Mouse (Mus musculus): ENCODE measurements around the gene Grk2. TPM values are rescaled to one million over a fixed set of nuclear protein-coding genes. Genes with fewer than 3 reads are reported as not detected.

Gene Grk2
- polyA plus RNA-seq, 1 experiment, result 220 TPM

- TF ChIP-seq CTCF (IDR thresholded peaks at IDR 0.05; ENCODE audit: extremely low read depth, insufficient read depth, low read length) (no peak), POLR2A (IDR thresholded peaks at IDR 0.05; ENCODE audit: extremely low read depth, insufficient read depth, low read length) (no peak)
- no peak overlapping the region for H3K27ac ChIP-seq (ENCODE audit: insufficient read depth, low read length)
- peaks cover 22% of the 10 kb centered on the region for H3K4me1 ChIP-seq (ENCODE audit: control insufficient read depth, insufficient read depth, low read length)
- peak overlapping the region; percentile 95 for H3K4me3 ChIP-seq (ENCODE audit: insufficient read depth, low read length)
Measured at GRCm38 (mm10) chr19:4304871-4305321, 1.1 kb downstream of the Grk2 start.

GRCm38 (mm10) chr19:4304251-4304821 is 1.7 kb downstream of the Grk2 start:
- Histone ChIP-seq H3K27ac (ENCODE audit: insufficient read depth, low read length) (no peak overlapping the region), H3K4me1 (ENCODE audit: control insufficient read depth, insufficient read depth, low read length) (peaks cover 24% of the 10 kb centered on the region), H3K4me3 (ENCODE audit: insufficient read depth, low read length) (peak overlapping the region; percentile 95; the same call in 1 of the 2 replicates)
- TF ChIP-seq CTCF (IDR thresholded peaks at IDR 0.05; ENCODE audit: extremely low read depth, insufficient read depth, low read length) (no peak), POLR2A (IDR thresholded peaks at IDR 0.05; ENCODE audit: extremely low read depth, insufficient read depth, low read length) (no peak)

GRCm38 (mm10) chr19:4303640-4303995 is 2.4 kb downstream of the Grk2 start:
- Histone ChIP-seq H3K27ac (ENCODE audit: insufficient read depth, low read length) (no peak overlapping the region), H3K4me1 (ENCODE audit: control insufficient read depth, insufficient read depth, low read length) (peaks cover 26% of the 10 kb centered on the region), H3K4me3 (ENCODE audit: insufficient read depth, low read length) (no peak overlapping the region; the same call in 1 of the 2 replicates)
- TF ChIP-seq POLR2A (IDR thresholded peaks at IDR 0.05; ENCODE audit: extremely low read depth, insufficient read depth, low read length) (0 out of 2 replicates have a peak, but pooled peaks have one; percentile 26), CTCF (IDR thresholded peaks at IDR 0.05; ENCODE audit: extremely low read depth, insufficient read depth, low read length) (no peak)

- H3K27ac ChIP-seq (ENCODE audit: insufficient read depth, low read length), result peak overlapping the region; percentile 58
- peaks cover 26% of the 10 kb centered on the region for H3K4me1 ChIP-seq (ENCODE audit: control insufficient read depth, insufficient read depth, low read length)
- TF ChIP-seq CTCF (IDR thresholded peaks at IDR 0.05; ENCODE audit: extremely low read depth, insufficient read depth, low read length) (no peak), POLR2A (IDR thresholded peaks at IDR 0.05; ENCODE audit: extremely low read depth, insufficient read depth, low read length) (no peak)
- no peak overlapping the region for H3K4me3 ChIP-seq (ENCODE audit: insufficient read depth, low read length)
Measured at GRCm38 (mm10) chr19:4302936-4303639, 2.9 kb downstream of the Grk2 start.

DNA sequence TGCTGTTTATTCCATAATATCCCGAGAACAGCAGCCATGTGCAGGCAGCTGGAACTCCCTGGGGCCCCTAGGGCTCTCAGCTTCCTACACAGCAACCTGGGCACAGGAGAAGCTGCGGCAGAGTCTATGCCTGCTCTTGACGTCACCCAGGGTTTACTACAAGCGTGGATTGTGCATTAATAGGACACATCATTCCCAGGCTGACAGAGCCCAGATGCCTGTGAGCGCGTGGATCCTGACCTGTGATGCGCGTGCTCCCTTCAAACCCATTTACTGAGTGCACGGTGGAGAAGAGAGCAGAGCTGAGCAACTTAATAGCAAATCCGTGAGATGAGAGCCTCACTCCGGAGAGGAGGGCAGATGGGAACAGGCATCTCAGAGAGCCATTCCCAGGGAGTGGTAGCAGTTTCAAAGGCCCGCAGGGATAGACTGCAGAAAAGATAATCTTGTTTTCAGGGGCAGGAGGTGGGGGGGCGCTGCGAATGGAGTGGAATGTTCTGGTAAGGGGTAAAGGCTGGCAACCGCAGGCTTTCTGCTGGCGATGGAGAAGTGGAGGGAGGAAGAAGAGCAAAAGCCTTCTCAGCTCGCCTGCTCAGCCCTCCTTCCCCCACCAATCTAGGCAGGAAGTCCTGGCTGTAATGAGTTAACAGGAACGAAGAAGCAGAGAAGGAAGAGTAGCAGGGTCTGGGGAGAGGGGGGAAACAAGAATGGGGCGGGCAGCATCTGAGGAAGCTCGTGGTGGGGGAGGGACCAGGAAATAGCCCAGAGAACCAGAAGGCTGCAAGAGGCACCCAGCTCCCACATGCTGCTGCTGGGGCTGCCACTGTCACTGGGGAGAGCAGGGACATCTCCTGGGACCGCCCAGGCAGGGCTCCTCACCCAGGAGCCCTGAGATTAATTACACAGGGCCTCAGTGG is 4.0 kb downstream of the Grk2 start:
- Histone ChIP-seq H3K4me1 (ENCODE audit: control insufficient read depth, insufficient read depth, low read length) (peaks cover 26% of the 10 kb centered on the region), H3K4me3 (ENCODE audit: insufficient read depth, low read length) (no peak overlapping the region), H3K27ac (ENCODE audit: insufficient read depth, low read length) (peak overlapping the region; percentile 25)
- TF ChIP-seq POLR2A (IDR thresholded peaks at IDR 0.05; ENCODE audit: extremely low read depth, insufficient read depth, low read length) (0 out of 2 replicates have a peak, but pooled peaks have one; percentile 12), CTCF (IDR thresholded peaks at IDR 0.05; ENCODE audit: extremely low read depth, insufficient read depth, low read length) (no peak)

GRCm38 (mm10) chr19:4300852-4301734 is 4.9 kb downstream of the Grk2 start:
- Histone ChIP-seq H3K4me1 (ENCODE audit: control insufficient read depth, insufficient read depth, low read length) (peaks cover 24% of the 10 kb centered on the region), H3K27ac (ENCODE audit: insufficient read depth, low read length) (peak overlapping the region; percentile 25; the same call in 1 of the 2 replicates), H3K4me3 (ENCODE audit: insufficient read depth, low read length) (no peak overlapping the region)
- TF ChIP-seq CTCF (IDR thresholded peaks at IDR 0.05; ENCODE audit: extremely low read depth, insufficient read depth, low read length), result no peak
- no peak for TF ChIP-seq POLR2A (IDR thresholded peaks at IDR 0.05; ENCODE audit: extremely low read depth, insufficient read depth, low read length)

DNA sequence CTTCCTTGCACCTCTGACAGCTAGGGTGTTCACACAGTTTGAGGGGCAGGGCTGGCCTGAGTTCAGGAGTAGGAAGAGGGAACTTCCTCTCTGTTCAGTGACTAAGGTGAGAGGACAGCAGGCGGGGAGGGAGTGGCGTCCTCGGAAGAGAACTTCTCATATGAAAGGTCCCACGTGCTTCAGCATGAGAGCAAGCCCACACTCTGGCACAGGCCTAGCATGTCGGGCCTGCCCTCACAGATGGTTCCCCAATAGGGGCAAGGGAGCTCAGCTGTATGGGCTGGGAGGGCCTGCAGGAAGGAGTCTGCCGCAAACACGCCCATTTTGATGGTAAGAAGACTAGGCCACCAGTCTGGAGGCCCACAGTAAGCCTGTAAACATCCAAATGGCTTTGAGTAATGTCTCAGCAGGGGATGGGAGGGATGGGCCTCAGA is 5.7 kb downstream of the Grk2 start:
- peaks cover 24% of the 10 kb centered on the region for H3K4me1 ChIP-seq (ENCODE audit: control insufficient read depth, insufficient read depth, low read length)
- no peak for TF ChIP-seq CTCF (IDR thresholded peaks at IDR 0.05; ENCODE audit: extremely low read depth, insufficient read depth, low read length)
- no peak for TF ChIP-seq POLR2A (IDR thresholded peaks at IDR 0.05; ENCODE audit: extremely low read depth, insufficient read depth, low read length)
- H3K27ac ChIP-seq (ENCODE audit: insufficient read depth, low read length), result no peak overlapping the region
- H3K4me3 ChIP-seq (ENCODE audit: insufficient read depth, low read length), result no peak overlapping the region

- Histone ChIP-seq H3K27ac (ENCODE audit: insufficient read depth, low read length) (no peak overlapping the region), H3K4me3 (ENCODE audit: insufficient read depth, low read length) (no peak overlapping the region), H3K4me1 (ENCODE audit: control insufficient read depth, insufficient read depth, low read length) (peaks cover 22% of the 10 kb centered on the region)
- TF ChIP-seq POLR2A (IDR thresholded peaks at IDR 0.05; ENCODE audit: extremely low read depth, insufficient read depth, low read length) (no peak), CTCF (IDR thresholded peaks at IDR 0.05; ENCODE audit: extremely low read depth, insufficient read depth, low read length) (no peak)
Measured at GRCm38 (mm10) chr19:4299574-4300270, 6.3 kb downstream of the Grk2 start.
